Mouse (Mus musculus) liver, embryonic 14.5 days (tissue): Measurements from ENCODE around the gene Etv2. TPM values are rescaled to one million over a fixed set of nuclear protein-coding genes. Genes with fewer than 3 reads are reported as not detected.

Source experiments
- ATAC-seq: fragments of 200-750 bp; cut with Nextera tagmentation; 2 replicates; pipeline ENCODE4 v1.8.0; 2017; ENCODE audit warnings: moderate number of reproducible peaks, mild to moderate bottlenecking, moderate library complexity; ENCODE audit not compliant: insufficient read depth
- DNase-seq, 3 experiments: peaks; one replicate each; pipeline ENCODE4 v3.0.0-alpha.2; 2012 to 2013; ENCODE audit warnings: low read depth in 3 of 3, low spot score in 3 of 3
- H3K27ac ChIP-seq: fragments of 300-500 bp; sonication (generic); 2 replicates; pipeline ENCODE4 v1.5.1; 2014; ENCODE audit warnings: moderate library complexity, mild to moderate bottlenecking, control low read depth, inconsistent platforms
- H3K27me3 ChIP-seq: fragments of 300-500 bp; sonication (generic); 2 replicates; pipeline ENCODE4 v1.6.1; 2014; ENCODE audit warnings: mild to moderate bottlenecking, low read length, moderate library complexity; ENCODE audit not compliant: control insufficient read depth, insufficient read depth
- H3K36me3 ChIP-seq: fragments of 300-500 bp; sonication (generic); replicated peaks from 2 replicates; pipeline ENCODE4 v1.6.1; 2014; ENCODE audit warnings: low read depth; ENCODE audit not compliant: control insufficient read depth, insufficient read depth
- H3K4me1 ChIP-seq, 2 experiments: fragments of 200-500 bp in 1 of 2; fragments of 300-500 bp in 1 of 2; sonication (generic) in 1 of 2; replicated peaks; 2 replicates each; pipeline ENCODE4 v1.6.1; 2012 to 2014; ENCODE audit warnings: antibody characterized with exemption in 1 of 2, inconsistent platforms in 1 of 2, low read length in 1 of 2; ENCODE audit not compliant: control insufficient read depth in 2 of 2, insufficient read depth in 2 of 2
- H3K4me2 ChIP-seq: fragments of 300-500 bp; sonication (generic); 2 replicates; pipeline ENCODE4 v1.6.1; 2014; ENCODE audit warnings: low read depth, mild to moderate bottlenecking, control low read depth, moderate library complexity
- H3K4me3 ChIP-seq, 2 experiments: fragments of 200-500 bp in 1 of 2; fragments of 300-500 bp in 1 of 2; sonication (generic) in 1 of 2; 2 replicates each; pipeline ENCODE4 v1.5.1; 2012 to 2014; ENCODE audit warnings: low read depth in 2 of 2, low read length in 2 of 2, mild to moderate bottlenecking in 2 of 2, control low read depth in 1 of 2, inconsistent platforms in 1 of 2, moderate library complexity in 1 of 2; ENCODE audit not compliant: insufficient read depth in 1 of 2
- H3K9ac ChIP-seq: fragments of 300-500 bp; sonication (generic); replicated peaks from 2 replicates; pipeline ENCODE4 v1.6.1; 2014; ENCODE audit warnings: mild to moderate bottlenecking, control low read depth, moderate library complexity
- H3K9me3 ChIP-seq: fragments of 300-500 bp; sonication (generic); 2 replicates; pipeline ENCODE4 v1.6.1; 2016; ENCODE audit warnings: low read length, mixed read lengths; ENCODE audit not compliant: control insufficient read depth
- CTCF ChIP-seq: IDR thresholded peaks from 2 replicates; pipeline ENCODE4 v1.5.1; 2016; ENCODE audit warnings: antibody characterized with exemption, low read depth, control low read depth
- EP300 ChIP-seq: IDR thresholded peaks from 2 replicates; pipeline ENCODE4 v1.6.1; 2016; ENCODE audit warnings: antibody characterized with exemption, low read depth
- WGBS: fragments of 180-500 bp; shearing (Covaris S2); extraction: QIAGEN DNeasy Blood & Tissue Kit; methylation state at CpG from one replicate; pipeline ENCODE4 v1.1.7; 2014; ENCODE audit not compliant: insufficient replicate concordance; 5-methylcytosine and 5-hydroxymethylcytosine counted together
- polyA plus RNA-seq, 2 experiments: library from polyadenylated mRNA; depleted of rRNA in 1 of 2; stranded (reverse) in 1 of 2; unstranded in 1 of 2; fragments of >200 nt; fragmentation: Nextera tagmentation in 1 of 2; extraction: Ambion mirVana in 1 of 2; gene quantifications; 2 replicates each; pipeline versions ENCODE4 v1.2.1 to v1.2.3; 2012 to 2014

Etv2 gene
- polyA plus RNA-seq (2012; rRNA removed) = not detected in 2 replicates
- not detected in 2 replicates for polyA plus RNA-seq (2014; fragmentation: Nextera tagmentation; extraction: Ambion mirVana)

- Histone ChIP-seq H3K9ac (no peak within 1 kb of the TSS; the same call in 1 of the 2 replicates), H3K27me3 (peaks cover 51% of the 10 kb centered on the region), H3K4me2 (peak within 1 kb of the TSS; percentile 2; the same call in 1 of the 2 replicates), H3K9me3 (no peaks in the 10 kb centered on the region), H3K36me3 (no peaks in the 10 kb centered on the region), H3K27ac (no peak within 1 kb of the TSS), H3K4me3 (no peak within 1 kb of the TSS), H3K4me1 (no peaks in the 10 kb centered on the region)
- DNase-seq = no peak
- 3% methylated on average over 5 of the region's 5 CpGs for WGBS
- no peak for ATAC-seq
- TF ChIP-seq EP300 (no peak), CTCF (no peak)
These were observed at the start of gene Etv2 for GRCm38 (mm10) chr7:30635752-30636151. TSS of gene Etv2 (minus strand) at chr7:30635852.

GRCm38 (mm10) chr7:30683425-30683824 is 47.8 kb upstream of the Etv2 start:
- no peak overlapping the region for H3K9ac ChIP-seq
- DNase-seq (no peak), ATAC-seq (no peak)
- no peaks in the 10 kb centered on the region for H3K27me3 ChIP-seq
- no peak for TF ChIP-seq CTCF
- TF ChIP-seq EP300 = no peak
- H3K36me3 ChIP-seq = no peaks in the 10 kb centered on the region
- no peaks in the 10 kb centered on the region for H3K9me3 ChIP-seq
- H3K4me2 ChIP-seq = no peak overlapping the region
- no peak overlapping the region for H3K27ac ChIP-seq
- WGBS = 31% methylated on average over 2 of the region's 2 CpGs
- H3K4me1 ChIP-seq = no peaks in the 10 kb centered on the region; a peak in 1 of 4 replicates
- H3K4me3 ChIP-seq = no peak overlapping the region

- DNase-seq (no peak), ATAC-seq (no peak)
- TF ChIP-seq CTCF (no peak), EP300 (no peak)
These were observed 46.2 kb upstream of the Etv2 start for GRCm38 (mm10) chr7:30681897-30682296.

GRCm38 (mm10) chr7:30678263-30678975 is 42.8 kb upstream of the Etv2 start:
- Histone ChIP-seq H3K36me3 (no peaks in the 10 kb centered on the region), H3K27ac (no peak overlapping the region), H3K27me3 (no peaks in the 10 kb centered on the region), H3K9ac (no peak overlapping the region), H3K4me2 (no peak overlapping the region), H3K9me3 (no peaks in the 10 kb centered on the region), H3K4me1 (no peaks in the 10 kb centered on the region), H3K4me3 (no peak overlapping the region)
- DNase-seq = no peak
- no peak for ATAC-seq
- TF ChIP-seq CTCF = no peak; the same call in 1 of the 2 replicates
- TF ChIP-seq EP300 = no peak
- WGBS = 54% methylated on average over 5 of the region's 5 CpGs

More at GRCm38 (mm10) chr7:30681897-30682296, 46.2 kb upstream of the Etv2 start:
- Histone ChIP-seq H3K36me3 (no peaks in the 10 kb centered on the region), H3K4me1 (no peaks in the 10 kb centered on the region; a peak in 1 of 4 replicates), H3K4me2 (no peak overlapping the region), H3K9me3 (no peaks in the 10 kb centered on the region), H3K27ac (no peak overlapping the region), H3K4me3 (no peak overlapping the region), H3K9ac (no peak overlapping the region), H3K27me3 (no peaks in the 10 kb centered on the region)
- WGBS = 62% methylated on average over 5 of the region's 5 CpGs

- no peaks in the 10 kb centered on the region for H3K36me3 ChIP-seq
- H3K27me3 ChIP-seq = no peaks in the 10 kb centered on the region
- no peak within 1 kb of the TSS for H3K4me3 ChIP-seq
- 60% methylated on average over 9 of the region's 9 CpGs for WGBS
- no peak for ATAC-seq
- no peak within 1 kb of the TSS for H3K27ac ChIP-seq
- H3K4me1 ChIP-seq = no peaks in the 10 kb centered on the region
- no peak within 1 kb of the TSS for H3K9ac ChIP-seq
- no peak for TF ChIP-seq CTCF
- no peak for TF ChIP-seq EP300
- H3K4me2 ChIP-seq = no peak within 1 kb of the TSS
- no peak for DNase-seq
- no peaks in the 10 kb centered on the region for H3K9me3 ChIP-seq
These were observed 35.8 kb upstream of the Etv2 start, which contains the start of gene Pmis2 for GRCm38 (mm10) chr7:30671480-30671879. TSS of gene Pmis2 (minus strand) at chr7:30671605.
